Mouse (Mus musculus) liver, embryonic 14.5 days (tissue): ENCODE measurements at regions not wholly inside any gene's neighbourhood (a gene's known extent, or its start where the extent isn't known, plus 50 kb on each side); places are given as distances from the start of the nearest gene placed in this dataset.

Source experiments
- ATAC-seq: fragments of 200-750 bp; cut with Nextera tagmentation; 2 replicates; pipeline ENCODE4 v1.8.0; 2017; ENCODE audit warnings: moderate number of reproducible peaks, mild to moderate bottlenecking, moderate library complexity; ENCODE audit not compliant: insufficient read depth
- DNase-seq, 3 experiments: peaks; one replicate each; pipeline ENCODE4 v3.0.0-alpha.2; 2012 to 2013; ENCODE audit warnings: low read depth in 3 of 3, low spot score in 3 of 3
- H3K27ac ChIP-seq: fragments of 300-500 bp; sonication (generic); 2 replicates; pipeline ENCODE4 v1.5.1; 2014; ENCODE audit warnings: moderate library complexity, mild to moderate bottlenecking, control low read depth, inconsistent platforms
- H3K27me3 ChIP-seq: fragments of 300-500 bp; sonication (generic); 2 replicates; pipeline ENCODE4 v1.6.1; 2014; ENCODE audit warnings: mild to moderate bottlenecking, low read length, moderate library complexity; ENCODE audit not compliant: control insufficient read depth, insufficient read depth
- H3K36me3 ChIP-seq: fragments of 300-500 bp; sonication (generic); replicated peaks from 2 replicates; pipeline ENCODE4 v1.6.1; 2014; ENCODE audit warnings: low read depth; ENCODE audit not compliant: control insufficient read depth, insufficient read depth
- H3K4me1 ChIP-seq, 2 experiments: fragments of 200-500 bp in 1 of 2; fragments of 300-500 bp in 1 of 2; sonication (generic) in 1 of 2; replicated peaks; 2 replicates each; pipeline ENCODE4 v1.6.1; 2012 to 2014; ENCODE audit warnings: antibody characterized with exemption in 1 of 2, inconsistent platforms in 1 of 2, low read length in 1 of 2; ENCODE audit not compliant: control insufficient read depth in 2 of 2, insufficient read depth in 2 of 2
- H3K4me2 ChIP-seq: fragments of 300-500 bp; sonication (generic); 2 replicates; pipeline ENCODE4 v1.6.1; 2014; ENCODE audit warnings: low read depth, mild to moderate bottlenecking, control low read depth, moderate library complexity
- H3K4me3 ChIP-seq, 2 experiments: fragments of 200-500 bp in 1 of 2; fragments of 300-500 bp in 1 of 2; sonication (generic) in 1 of 2; 2 replicates each; pipeline ENCODE4 v1.5.1; 2012 to 2014; ENCODE audit warnings: low read depth in 2 of 2, low read length in 2 of 2, mild to moderate bottlenecking in 2 of 2, control low read depth in 1 of 2, inconsistent platforms in 1 of 2, moderate library complexity in 1 of 2; ENCODE audit not compliant: insufficient read depth in 1 of 2
- H3K9ac ChIP-seq: fragments of 300-500 bp; sonication (generic); replicated peaks from 2 replicates; pipeline ENCODE4 v1.6.1; 2014; ENCODE audit warnings: mild to moderate bottlenecking, control low read depth, moderate library complexity
- H3K9me3 ChIP-seq: fragments of 300-500 bp; sonication (generic); 2 replicates; pipeline ENCODE4 v1.6.1; 2016; ENCODE audit warnings: low read length, mixed read lengths; ENCODE audit not compliant: control insufficient read depth
- CTCF ChIP-seq: IDR thresholded peaks from 2 replicates; pipeline ENCODE4 v1.5.1; 2016; ENCODE audit warnings: antibody characterized with exemption, low read depth, control low read depth
- EP300 ChIP-seq: IDR thresholded peaks from 2 replicates; pipeline ENCODE4 v1.6.1; 2016; ENCODE audit warnings: antibody characterized with exemption, low read depth
- WGBS: fragments of 180-500 bp; shearing (Covaris S2); extraction: QIAGEN DNeasy Blood & Tissue Kit; methylation state at CpG from one replicate; pipeline ENCODE4 v1.1.7; 2014; ENCODE audit not compliant: insufficient replicate concordance; 5-methylcytosine and 5-hydroxymethylcytosine counted together

DNA sequence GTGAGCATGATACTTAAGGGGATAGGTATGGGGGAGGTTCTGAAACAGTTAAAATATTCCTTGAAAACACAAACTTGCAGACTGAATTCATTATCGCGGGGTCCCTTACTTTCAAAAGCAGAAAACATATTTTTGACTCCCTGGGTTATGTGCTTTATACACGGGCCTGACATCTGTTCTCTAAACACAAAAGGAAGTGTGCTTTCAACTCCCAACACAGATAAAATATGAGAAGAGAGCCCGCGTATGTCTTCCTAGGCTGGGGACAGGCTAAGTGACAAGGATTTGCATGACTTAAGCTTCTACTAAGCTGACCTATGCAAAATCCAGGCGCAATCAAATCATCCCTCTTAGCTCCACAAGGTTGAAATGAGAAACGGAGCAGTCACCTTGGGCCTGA lies 65.5 kb upstream of the Jarid2 start:
- peaks cover 32 to 37% of the 10 kb centered on the region in 2 experiments for H3K4me1 ChIP-seq
- peak overlapping the region; percentile 65 for H3K4me2 ChIP-seq
- H3K27me3 ChIP-seq: no peaks in the 10 kb centered on the region
- ATAC-seq (no peak), DNase-seq (no peak)
- no peaks in the 10 kb centered on the region for H3K36me3 ChIP-seq
- 26% methylated on average over 7 of the region's 7 CpGs for WGBS
- H3K9me3 ChIP-seq: no peaks in the 10 kb centered on the region
- no peak overlapping the region for H3K4me3 ChIP-seq
- TF ChIP-seq EP300 (no peak), CTCF (no peak)
- peak overlapping the region; percentile 50 for H3K9ac ChIP-seq
- H3K27ac ChIP-seq: peak overlapping the region; percentile 33

- no peaks in the 10 kb centered on the region for H3K36me3 ChIP-seq
- H3K4me3 ChIP-seq: no peak overlapping the region
- H3K27ac ChIP-seq: no peak overlapping the region
- H3K4me1 ChIP-seq: peaks cover 0 to 7% of the 10 kb centered on the region in 2 experiments; a peak in 1 of 4 replicates
- ATAC-seq (no peak), DNase-seq (no peak)
- H3K9me3 ChIP-seq: no peaks in the 10 kb centered on the region
- H3K27me3 ChIP-seq: peaks cover 16% of the 10 kb centered on the region
- WGBS: 77% methylated on average over 6 of the region's 6 CpGs
- no peak for TF ChIP-seq EP300
- H3K9ac ChIP-seq: no peak overlapping the region
- no peak overlapping the region for H3K4me2 ChIP-seq
Measured at GRCm38 (mm10) chr13:44669761-44670160, 59.5 kb upstream of the Jarid2 start.

- no peak for TF ChIP-seq CTCF
- DNase-seq (no peak), ATAC-seq (no peak)
- Histone ChIP-seq H3K27me3 (peaks cover 20% of the 10 kb centered on the region), H3K4me2 (peak overlapping the region; percentile 37), H3K36me3 (no peaks in the 10 kb centered on the region), H3K4me3 (peak overlapping the region in 1 of 2 experiments; percentile 19; a peak in 1 of 4 replicates), H3K9ac (no peak overlapping the region), H3K9me3 (no peaks in the 10 kb centered on the region), H3K27ac (no peak overlapping the region), H3K4me1 (peaks cover 0 to 7% of the 10 kb centered on the region in 2 experiments; a peak in 1 of 4 replicates)
- 9% methylated on average over 20 of the region's 20 CpGs for WGBS
Measured at GRCm38 (mm10) chr13:44673337-44673966, 55.8 kb upstream of the Jarid2 start.

GRCm38 (mm10) chr13:44673967-44674357 lies 55.3 kb upstream of the Jarid2 start:
- Histone ChIP-seq H3K9ac (no peak overlapping the region), H3K9me3 (no peaks in the 10 kb centered on the region), H3K4me1 (peaks cover 0 to 7% of the 10 kb centered on the region in 2 experiments; a peak in 1 of 4 replicates), H3K4me2 (peak overlapping the region; percentile 37), H3K27me3 (peaks cover 20% of the 10 kb centered on the region), H3K36me3 (no peaks in the 10 kb centered on the region), H3K27ac (no peak overlapping the region), H3K4me3 (peak overlapping the region in 1 of 2 experiments; percentile 19; a peak in 1 of 4 replicates)
- TF ChIP-seq EP300: no peak
- TF ChIP-seq CTCF: no peak
- 11% methylated on average over 12 of the region's 12 CpGs for WGBS
- DNase-seq (no peak), ATAC-seq (no peak)

GRCm38 (mm10) chr13:44674926-44675650 lies 54.2 kb upstream of the Jarid2 start:
- Histone ChIP-seq H3K4me3 (no peak overlapping the region), H3K9me3 (no peaks in the 10 kb centered on the region), H3K36me3 (no peaks in the 10 kb centered on the region), H3K27ac (no peak overlapping the region), H3K9ac (no peak overlapping the region), H3K27me3 (peaks cover 20% of the 10 kb centered on the region), H3K4me1 (peaks cover 0 to 7% of the 10 kb centered on the region in 2 experiments; a peak in 1 of 4 replicates), H3K4me2 (no peak overlapping the region)
- DNase-seq: no peak
- ATAC-seq: no peak
- TF ChIP-seq EP300 (no peak), CTCF (no peak)
- 42% methylated on average over 8 of the region's 8 CpGs for WGBS
